Mouse (Mus musculus): ENCODE data around the gene Srrt. TPM values are rescaled to one million over a fixed set of nuclear protein-coding genes. Genes with fewer than 3 reads are reported as not detected.

Gene Srrt
- polyA plus RNA-seq (2012; rRNA removed), result 306 and 565 TPM in 2 replicates

GRCm38 (mm10) chr5:137307071-137307912 lies at the start of gene Srrt:
TSS of gene Srrt (minus strand) at chr5:137307674.

GRCm38 (mm10) chr5:137349384-137350204 lies 42.1 kb upstream of the Srrt start, which contains the start of gene Ephb4:
TSS of gene Ephb4 (plus strand) at chr5:137350109.

GRCm38 (mm10) chr5:137333512-137334174 lies 26.2 kb upstream of the Srrt start, which contains the start of gene Slc12a9:
TSS of gene Slc12a9 (minus strand) at chr5:137333597.

GRCm38 (mm10) chr5:137314193-137315083 lies 7.0 kb upstream of the Srrt start, which contains the start of gene Trip6:
TSS of gene Trip6 (minus strand) at chr5:137314404.

GRCm38 (mm10) chr5:137293839-137294743 lies 13.4 kb downstream of the Srrt start, which contains the start of gene Ufsp1:
TSS of gene Ufsp1 (plus strand) at chr5:137294629.

GRCm38 (mm10) chr5:137287032-137287952 lies 20.2 kb downstream of the Srrt start, which contains the start of gene Ache:
TSS of gene Ache (plus strand) at chr5:137287519.

Other genes starting within 250 kb of the Srrt start
- 0.54 and 1.7 TPM in 2 replicates for gene Serpine1, start 235.4 kb downstream of the Srrt start, polyA plus RNA-seq (2012; rRNA removed)
- 3.0 and 3.7 TPM in 2 replicates for gene Trim56, start 191.5 kb downstream of the Srrt start, polyA plus RNA-seq (2012; rRNA removed)
- 0.05 TPM in 1 of 2 replicates, not detected in the other for gene Muc3, start 158.4 kb downstream of the Srrt start, polyA plus RNA-seq (2012; rRNA removed)
- gene Muc3a, start 95.3 kb downstream of the Srrt start, polyA plus RNA-seq (2012; rRNA removed), result 0.10 and 0.31 TPM in 2 replicates
- gene Ache, start 20.2 kb downstream of the Srrt start, polyA plus RNA-seq (2012; rRNA removed), result 6.4 and 10.2 TPM in 2 replicates
- 7.3 and 10.1 TPM in 2 replicates for gene Ufsp1, start 13.0 kb downstream of the Srrt start, polyA plus RNA-seq (2012; rRNA removed)
- gene Trip6, start 6.7 kb upstream of the Srrt start, polyA plus RNA-seq (2012; rRNA removed), result 54.4 and 56.7 TPM in 2 replicates
- 16.4 and 17.4 TPM in 2 replicates for gene Slc12a9, start 25.9 kb upstream of the Srrt start, polyA plus RNA-seq (2012; rRNA removed)
- gene Ephb4, start 42.4 kb upstream of the Srrt start, polyA plus RNA-seq (2012; rRNA removed), result 37.9 and 63.6 TPM in 2 replicates
- gene Zan, start 169.4 kb upstream of the Srrt start, polyA plus RNA-seq (2012; rRNA removed), result 0.20 and 0.22 TPM in 2 replicates
- 37.8 and 38.1 TPM in 2 replicates for gene Pop7, start 194.8 kb upstream of the Srrt start, polyA plus RNA-seq (2012; rRNA removed)
- gene Gigyf1, start 210.9 kb upstream of the Srrt start, polyA plus RNA-seq (2012; rRNA removed), result 49.3 and 96.6 TPM in 2 replicates
- gene Epo, start 225.6 kb upstream of the Srrt start, polyA plus RNA-seq (2012; rRNA removed), result 0.14 and 0.25 TPM in 2 replicates
- 496 and 503 TPM in 2 replicates for gene Gnb2, start 225.8 kb upstream of the Srrt start, polyA plus RNA-seq (2012; rRNA removed)
- gene Actl6b, start 245.8 kb upstream of the Srrt start, polyA plus RNA-seq (2012; rRNA removed), result 35.3 and 37.2 TPM in 2 replicates